Comparison of ENCODE assay signal across 16 mouse cellular contexts in the genomic region with DNA sequence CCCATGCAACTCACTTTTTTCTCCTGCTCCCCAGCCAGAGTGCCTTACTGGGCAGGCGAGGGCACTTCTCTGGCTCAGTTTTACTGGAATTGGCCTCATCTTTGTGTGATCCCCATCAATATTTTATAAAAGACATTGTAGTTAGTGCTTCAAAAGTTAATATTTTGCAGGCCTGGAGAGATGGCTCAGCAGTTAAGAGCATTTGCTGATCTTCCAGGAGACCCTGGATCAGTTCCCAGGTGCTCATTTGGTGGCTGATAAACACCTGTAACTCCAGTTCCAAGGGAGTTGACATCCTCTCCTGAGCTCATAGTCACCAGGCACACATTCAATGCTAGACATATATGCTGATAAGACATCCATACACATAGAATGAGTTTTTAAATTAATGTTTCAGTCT.
"Had no signal": no experiment of that assay in that cellular context is flagged by ENCODE, and none has a peak within 500 bp of the region (broad histone marks: within the 10 kb centered on the region; RNA-seq: fewer than 3 reads in every experiment).

No protein-coding gene starts in this region.

- H3K9ac ChIP-seq: hindbrain, embryonic 15.5 days; intestine, embryonic 15.5 days; liver, embryonic 15.5 days; lung, embryonic 15.5 days; midbrain, embryonic 15.5 days; neural tube, embryonic 13.5 days had no signal

- H3K4me1 ChIP-seq: hindbrain, embryonic 15.5 days; intestine, embryonic 15.5 days; liver, embryonic 15.5 days; lung, embryonic 15.5 days; midbrain, embryonic 15.5 days; neural tube, embryonic 13.5 days had no signal

- ATAC-seq: intestine, embryonic 15.5 days; midbrain, embryonic 15.5 days had no signal

- H3K4me3 ChIP-seq: hindbrain, embryonic 15.5 days; intestine, embryonic 15.5 days; liver, embryonic 15.5 days; lung, embryonic 15.5 days; megakaryocyte, embryonic 14.5 days; midbrain, embryonic 15.5 days; neural tube, embryonic 13.5 days had no signal

- H3K36me3 ChIP-seq: hindbrain, embryonic 15.5 days; intestine, embryonic 15.5 days; liver, embryonic 15.5 days; lung, embryonic 15.5 days; midbrain, embryonic 15.5 days; neural tube, embryonic 13.5 days had no signal

- H3K27ac ChIP-seq: hindbrain, embryonic 15.5 days; intestine, embryonic 15.5 days; liver, embryonic 15.5 days; lung, embryonic 15.5 days; midbrain, embryonic 15.5 days; neural tube, embryonic 13.5 days had no signal

- H3K27me3 ChIP-seq: hindbrain, embryonic 15.5 days; intestine, embryonic 15.5 days; liver, embryonic 15.5 days; lung, embryonic 15.5 days; midbrain, embryonic 15.5 days; neural tube, embryonic 13.5 days had no signal

- H3K9me3 ChIP-seq: hindbrain, embryonic 15.5 days; intestine, embryonic 15.5 days; liver, embryonic 15.5 days; lung, embryonic 15.5 days; midbrain, embryonic 15.5 days; neural tube, embryonic 13.5 days had no signal

- H3K4me2 ChIP-seq: hindbrain, embryonic 15.5 days; intestine, embryonic 15.5 days; liver, embryonic 11.5 days; liver, embryonic 15.5 days; lung, embryonic 15.5 days; midbrain, embryonic 11.5 days; midbrain, embryonic 15.5 days; neural tube, embryonic 13.5 days had no signal

- DNase-seq: kidney, postnatal 10 days; layer of hippocampus, adult 9-11 months; lung, adult 18-20 months; lung, postnatal 10 days; lung, postnatal 36 days; thymus, adult 18-20 months; thymus, postnatal 36 days had no signal
